ENCODE assay signal across 23 mouse cellular contexts in genomic region chr11:57981083-57981809, GRCm38 (mm10).
"Had no signal": no experiment of that assay in that cellular context is flagged by ENCODE, and none has a peak within 500 bp of the region (broad histone marks: within the 10 kb centered on the region; RNA-seq: fewer than 3 reads in every experiment).

No protein-coding gene starts in this region.

- H3K4me3 ChIP-seq: kidney, embryonic 15.5 days; lung, embryonic 15.5 days; megakaryocyte, embryonic 14.5 days; midbrain, embryonic 12.5 days; midbrain, embryonic 15.5 days; neural tube, embryonic 12.5 days; neural tube, embryonic 15.5 days had no signal

- H3K27me3 ChIP-seq: kidney, embryonic 15.5 days; lung, embryonic 15.5 days; midbrain, embryonic 12.5 days; midbrain, embryonic 15.5 days; neural tube, embryonic 12.5 days; neural tube, embryonic 15.5 days had no signal

- H3K4me1 ChIP-seq: megakaryocyte, embryonic 14.5 days; midbrain, embryonic 12.5 days; midbrain, embryonic 15.5 days; neural tube, embryonic 12.5 days; neural tube, embryonic 15.5 days had no signal

- H3K9ac ChIP-seq: kidney, embryonic 15.5 days; liver, embryonic 14.5 days; lung, embryonic 15.5 days; midbrain, embryonic 12.5 days; midbrain, embryonic 15.5 days; neural tube, embryonic 12.5 days; neural tube, embryonic 15.5 days had no signal

- ATAC-seq: midbrain, embryonic 15.5 days had no signal

- H3K27ac ChIP-seq: kidney, embryonic 15.5 days; liver, embryonic 14.5 days; lung, embryonic 15.5 days; midbrain, embryonic 12.5 days; midbrain, embryonic 15.5 days; neural tube, embryonic 12.5 days; neural tube, embryonic 15.5 days; stomach, postnatal 0 days had no signal

- H3K36me3 ChIP-seq: kidney, embryonic 15.5 days; lung, embryonic 15.5 days; midbrain, embryonic 12.5 days; midbrain, embryonic 15.5 days; neural tube, embryonic 12.5 days; neural tube, embryonic 15.5 days had no signal

- H3K9me3 ChIP-seq: kidney, embryonic 15.5 days; lung, embryonic 15.5 days; megakaryocyte, embryonic 14.5 days; midbrain, embryonic 12.5 days; midbrain, embryonic 15.5 days; neural tube, embryonic 12.5 days; neural tube, embryonic 15.5 days had no signal

- DNase-seq: kidney, adult 8-10 months; kidney, postnatal 10 days; kidney, postnatal 36 days; layer of hippocampus, adult 9-11 months; lung, adult 18-20 months; lung, postnatal 10 days; lung, postnatal 36 days; right cerebral cortex, adult 18-20 months; right cerebral cortex, postnatal 14 days; right cerebral cortex, postnatal 4 days; thymus, adult 2 months; thymus, postnatal 14 days; thymus, postnatal 4 days had no signal

- H3K4me2 ChIP-seq: kidney, embryonic 15.5 days; liver, embryonic 11.5 days; lung, embryonic 15.5 days; midbrain, embryonic 12.5 days; midbrain, embryonic 15.5 days; neural tube, embryonic 12.5 days; neural tube, embryonic 15.5 days had no signal
